Mouse (Mus musculus) lung, adult 10 weeks (tissue): ENCODE measurements around the gene Ifngr1. TPM values are rescaled to one million over a fixed set of nuclear protein-coding genes. Genes with fewer than 3 reads are reported as not detected.

ENCODE experiments used
- polyA plus RNA-seq: library from polyadenylated mRNA; stranded (reverse); fragments of 350-450 nt; fragmentation: Illumina TruSeq; extraction: RNeasy Lipid Tissue Mini Kit (QIAGEN cat#74804); gene quantifications from one replicate; pipeline ENCODE4 v1.2.3, GENCODE M21; 2014; ENCODE audit warnings: low read depth, low replicate concordance; ENCODE audit not compliant: insufficient read depth

Gene Ifngr1
- polyA plus RNA-seq = 137 TPM

GRCm38 (mm10) chr10:19591641-19592441 lies at the start of gene Ifngr1:
TSS of gene Ifngr1 (plus strand) at chr10:19591949.

GRCm38 (mm10) chr10:19621408-19622048 lies 29.8 kb downstream of the Ifngr1 start, which contains the start of gene Il22ra2:
TSS of gene Il22ra2 (plus strand) at chr10:19621998.

Other genes with a start within 250 kb of the Ifngr1 start
- gene Olig3, start 235.4 kb upstream of the Ifngr1 start, polyA plus RNA-seq = 0.22 TPM
- 1.4 TPM for gene Il22ra2, start 30.0 kb downstream of the Ifngr1 start, polyA plus RNA-seq
- gene Il20ra, start 120.6 kb downstream of the Ifngr1 start, polyA plus RNA-seq = 0.11 TPM